Mouse (Mus musculus) intestine, embryonic 16.5 days (tissue): Measurements from ENCODE around the gene Trim52. TPM values are rescaled to one million over a fixed set of nuclear protein-coding genes. Genes with fewer than 3 reads are reported as not detected.
A peak's percentile ranks its signal among the peaks of the same experiment; 100 is the strongest.
"Not testable (repeated sequence)": the region's sequence is repeated elsewhere in the genome, so short reads cannot be mapped to it uniquely, and the experiment has no call there.

Experiments
- ATAC-seq: fragments of 200-750 bp; cut with Nextera tagmentation; 2 replicates; pipeline ENCODE4 v1.8.0; 2017; ENCODE audit warnings: moderate TSS enrichment, moderate library complexity
- H3K27ac ChIP-seq: fragments of 300-500 bp; sonication (generic); 2 replicates; pipeline ENCODE4 v1.5.1; 2014; ENCODE audit warnings: mild to moderate bottlenecking, low read length
- H3K27me3 ChIP-seq: fragments of 300-500 bp; sonication (generic); replicated peaks from 2 replicates; pipeline ENCODE4 v1.6.1; 2014; ENCODE audit warnings: low read length, control low read depth, mixed read lengths; ENCODE audit not compliant: control insufficient read depth, insufficient read depth
- H3K36me3 ChIP-seq: fragments of 300-500 bp; sonication (generic); 2 replicates; pipeline ENCODE4 v1.6.1; 2014; ENCODE audit warnings: low read length, control low read depth; ENCODE audit not compliant: control insufficient read depth, insufficient read depth
- H3K4me1 ChIP-seq: fragments of 300-500 bp; sonication (generic); 2 replicates; pipeline ENCODE4 v1.6.1; 2014; ENCODE audit warnings: low read length, control low read depth, mixed read lengths; ENCODE audit not compliant: control insufficient read depth, insufficient read depth
- H3K4me2 ChIP-seq: fragments of 300-500 bp; sonication (generic); 2 replicates; pipeline ENCODE4 v1.6.1; 2014; ENCODE audit warnings: low read depth, low read length, control low read depth
- H3K4me3 ChIP-seq: fragments of 300-500 bp; sonication (generic); 2 replicates; pipeline ENCODE4 v1.5.1; 2014; ENCODE audit warnings: mild to moderate bottlenecking, low read length
- H3K9ac ChIP-seq: fragments of 300-500 bp; sonication (generic); 2 replicates; pipeline ENCODE4 v1.6.1; 2014; ENCODE audit warnings: low read depth, low read length
- H3K9me3 ChIP-seq: fragments of 300-500 bp; sonication (generic); 2 replicates; pipeline ENCODE4 v1.6.1; 2016; ENCODE audit warnings: low read length, control low read depth; ENCODE audit not compliant: control insufficient read depth
- WGBS: fragments of 180-500 bp; shearing (Covaris S2); extraction: QIAGEN DNeasy Blood & Tissue Kit; methylation state at CpG from one replicate; pipeline ENCODE4 v1.1.7; 2014; 5-methylcytosine and 5-hydroxymethylcytosine counted together
- polyA plus RNA-seq: library from polyadenylated mRNA; unstranded; fragments of >200 nt; fragmentation: Nextera tagmentation; extraction: Ambion mirVana; gene quantifications from 2 replicates; pipeline ENCODE4 v1.2.1, GENCODE M21; 2015

Gene Trim52
- polyA plus RNA-seq, 1 experiment from 2014 or later, result not detected

DNA sequence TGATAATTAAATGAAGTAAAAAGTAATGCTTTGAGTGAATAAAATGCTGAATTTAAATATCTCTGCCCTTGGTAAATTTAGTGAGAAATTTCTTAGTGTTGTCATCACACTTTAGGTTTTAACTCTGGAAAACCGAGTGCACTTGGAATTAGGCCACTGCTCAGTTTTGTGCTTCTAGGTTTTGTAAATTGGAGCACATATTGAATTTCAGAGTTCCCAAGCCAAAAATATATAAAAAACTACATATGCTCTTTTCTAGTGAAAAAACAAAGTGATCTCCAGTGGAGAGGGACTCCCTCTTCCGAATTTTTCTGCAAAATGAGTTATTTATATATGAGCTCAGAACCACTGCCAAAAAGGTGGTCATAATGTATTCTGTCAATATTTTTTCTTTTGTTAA is 45.2 kb downstream of the Trim52 start:
- H3K4me3 ChIP-seq, result no peak overlapping the region
- no peak overlapping the region for H3K27ac ChIP-seq
- H3K4me2 ChIP-seq, result no peak overlapping the region
- H3K27me3 ChIP-seq, result no peaks in the 10 kb centered on the region
- no peak overlapping the region for H3K9ac ChIP-seq
- ATAC-seq, result no peak
- H3K9me3 ChIP-seq, result no peaks in the 10 kb centered on the region
- WGBS, result 55% methylated on average over 2 of the region's 2 CpGs
- H3K36me3 ChIP-seq, result no peaks in the 10 kb centered on the region
- no peaks in the 10 kb centered on the region for H3K4me1 ChIP-seq

DNA sequence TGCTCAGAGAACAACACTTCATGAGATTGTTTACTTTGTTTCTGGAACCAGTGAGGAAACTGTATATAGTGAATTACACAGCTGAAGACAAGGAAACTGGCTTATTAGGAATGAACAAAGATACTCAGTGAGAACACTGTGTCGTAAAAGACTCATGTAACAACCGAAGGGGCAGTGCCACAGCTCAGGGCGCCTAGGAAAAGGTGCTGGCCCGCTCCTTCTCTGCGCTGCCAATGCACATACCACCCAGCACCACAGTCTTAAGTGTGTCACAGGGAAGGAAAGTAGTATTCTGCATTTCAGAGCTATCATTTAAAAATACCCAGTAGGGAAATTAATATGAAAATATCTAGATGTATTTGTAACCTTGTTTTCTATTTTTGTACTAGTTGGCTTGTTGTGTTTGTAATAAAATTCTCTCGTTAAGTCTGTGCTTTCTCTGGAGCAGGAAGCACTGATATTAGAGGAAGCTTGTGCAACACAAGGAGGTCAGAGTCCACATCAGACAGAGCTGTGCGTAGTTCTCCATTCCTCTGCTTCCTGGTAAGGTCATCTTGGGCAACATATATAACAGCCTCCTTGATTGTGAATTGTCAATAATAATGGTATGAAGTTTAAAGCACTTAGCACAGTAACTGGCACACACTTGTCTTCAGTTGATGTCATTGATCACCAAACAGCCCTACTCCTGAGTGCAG is 49.0 kb downstream of the Trim52 start:
- Histone ChIP-seq H3K4me3 (no peak overlapping the region), H3K9me3 (no peaks in the 10 kb centered on the region), H3K27me3 (no peaks in the 10 kb centered on the region), H3K9ac (no peak overlapping the region), H3K4me1 (no peaks in the 10 kb centered on the region), H3K27ac (peak overlapping the region; percentile 83), H3K36me3 (no peaks in the 10 kb centered on the region), H3K4me2 (no peak overlapping the region)
- 52% methylated on average over 7 of the region's 7 CpGs for WGBS
- peak; percentile 100 for ATAC-seq

- no peak overlapping the region for H3K4me3 ChIP-seq
- H3K27ac ChIP-seq, result no peak overlapping the region
- H3K4me1 ChIP-seq, result no peaks in the 10 kb centered on the region
- no peaks in the 10 kb centered on the region for H3K36me3 ChIP-seq
- no peak overlapping the region for H3K9ac ChIP-seq
- ATAC-seq, result no peak
- WGBS, result 78% methylated on average over 1 of the region's 1 CpGs
- no peak overlapping the region for H3K4me2 ChIP-seq
- no peaks in the 10 kb centered on the region for H3K27me3 ChIP-seq
- no peaks in the 10 kb centered on the region for H3K9me3 ChIP-seq
These were observed 50.5 kb downstream of the Trim52 start for GRCm38 (mm10) chr14:106156533-106156932.

- Histone ChIP-seq H3K36me3 (no peaks in the 10 kb centered on the region), H3K9me3 (no peaks in the 10 kb centered on the region), H3K27ac (no peak overlapping the region), H3K27me3 (no peaks in the 10 kb centered on the region), H3K9ac (no peak overlapping the region), H3K4me1 (no peaks in the 10 kb centered on the region), H3K4me2 (no peak overlapping the region), H3K4me3 (no peak overlapping the region)
- WGBS, result 56% methylated on average over 3 of the region's 3 CpGs
- no peak for ATAC-seq
These were observed 56.3 kb downstream of the Trim52 start for GRCm38 (mm10) chr14:106162331-106162730.

DNA sequence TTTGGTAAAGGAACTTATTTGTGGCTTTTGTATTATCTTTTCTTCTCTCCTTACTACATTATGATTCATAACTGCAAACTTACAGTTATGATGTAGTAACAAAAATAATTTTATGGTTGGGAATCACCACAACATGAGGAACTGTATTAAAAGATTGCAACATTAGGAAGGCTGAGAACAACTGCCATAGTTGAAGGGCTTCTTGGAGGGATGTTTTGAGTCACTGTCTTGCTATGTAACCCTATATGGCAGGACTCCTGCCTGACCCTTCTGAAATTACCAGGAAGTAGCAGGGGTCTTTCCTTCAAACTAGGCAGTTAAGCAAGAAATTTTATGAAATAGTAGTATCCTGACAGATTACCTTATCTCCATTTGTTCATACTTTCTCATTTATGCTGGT is 57.2 kb downstream of the Trim52 start:
- H3K36me3 ChIP-seq, result no peaks in the 10 kb centered on the region
- no peak overlapping the region for H3K4me3 ChIP-seq
- no peak for ATAC-seq
- no peak overlapping the region for H3K4me2 ChIP-seq
- no peaks in the 10 kb centered on the region for H3K4me1 ChIP-seq
- H3K27me3 ChIP-seq, result no peaks in the 10 kb centered on the region
- H3K27ac ChIP-seq, result no peak overlapping the region
- H3K9ac ChIP-seq, result no peak overlapping the region
- H3K9me3 ChIP-seq, result no peaks in the 10 kb centered on the region

- not testable (repeated sequence) for H3K9ac ChIP-seq, H3K4me3 ChIP-seq, H3K36me3 ChIP-seq, H3K27me3 ChIP-seq, ATAC-seq, H3K4me2 ChIP-seq, H3K9me3 ChIP-seq, H3K4me1 ChIP-seq
- 0 out of 2 replicates have a peak overlapping the region, but pooled peaks have one; percentile 6 for H3K27ac ChIP-seq
These were observed 57.9 kb downstream of the Trim52 start for GRCm38 (mm10) chr14:106163933-106164332.

DNA sequence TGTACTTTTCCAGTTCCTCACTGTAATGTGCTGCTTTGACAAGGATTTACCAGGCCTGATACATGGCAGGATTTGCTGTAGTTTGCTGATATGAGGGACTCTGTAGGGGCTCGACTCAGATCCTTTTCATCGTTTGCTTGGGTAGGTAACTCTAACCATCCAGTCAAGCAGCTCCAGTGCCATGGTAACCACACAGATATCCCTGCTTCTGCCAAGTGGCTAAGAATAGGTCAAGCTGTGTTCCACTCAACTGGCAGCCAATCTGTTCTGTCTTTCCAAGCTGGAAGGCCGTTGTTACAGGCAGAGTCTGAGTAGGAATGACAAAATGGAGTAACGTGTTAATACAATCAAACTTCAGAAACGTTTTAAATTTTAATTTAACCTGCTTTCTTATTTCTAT is 70.9 kb downstream of the Trim52 start:
- ATAC-seq, result no peak
- no peak overlapping the region for H3K4me3 ChIP-seq
- H3K9me3 ChIP-seq, result no peaks in the 10 kb centered on the region

DNA sequence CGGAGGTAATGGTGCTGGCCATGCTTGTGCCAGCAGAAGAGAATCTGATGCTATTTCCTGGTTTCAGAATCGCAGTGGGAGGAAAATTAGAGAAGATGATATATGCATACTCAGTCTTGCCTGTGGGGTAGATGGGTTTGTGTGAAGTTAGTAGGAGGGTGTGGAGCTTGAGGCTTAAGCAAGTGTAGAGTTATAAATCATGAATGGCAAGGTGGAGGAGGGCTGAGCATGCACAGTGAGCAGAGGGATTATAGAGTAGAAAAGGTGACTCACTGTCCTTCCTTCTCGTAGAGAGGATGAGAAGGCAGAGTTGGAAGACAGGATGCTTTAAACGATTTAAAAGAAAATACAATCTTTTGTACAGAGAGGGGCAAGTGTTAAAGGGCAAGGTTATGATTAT is 72.2 kb downstream of the Trim52 start:
- no peaks in the 10 kb centered on the region for H3K27me3 ChIP-seq
- H3K9me3 ChIP-seq, result no peaks in the 10 kb centered on the region
- no peaks in the 10 kb centered on the region for H3K36me3 ChIP-seq
- H3K27ac ChIP-seq, result no peak overlapping the region
- H3K9ac ChIP-seq, result no peak overlapping the region
- H3K4me1 ChIP-seq, result no peaks in the 10 kb centered on the region
- no peak overlapping the region for H3K4me3 ChIP-seq
- H3K4me2 ChIP-seq, result no peak overlapping the region
- peak; percentile 65; the same call in 1 of the 2 replicates for ATAC-seq
- 58% methylated on average over 4 of the region's 4 CpGs for WGBS

More for the DNA sequence above, 70.9 kb downstream of the Trim52 start:
- WGBS, result 85% methylated on average over 5 of the region's 5 CpGs
- Histone ChIP-seq H3K36me3 (no peaks in the 10 kb centered on the region), H3K4me2 (no peak overlapping the region), H3K4me1 (no peaks in the 10 kb centered on the region), H3K9ac (no peak overlapping the region), H3K27ac (no peak overlapping the region), H3K27me3 (no peaks in the 10 kb centered on the region)

DNA sequence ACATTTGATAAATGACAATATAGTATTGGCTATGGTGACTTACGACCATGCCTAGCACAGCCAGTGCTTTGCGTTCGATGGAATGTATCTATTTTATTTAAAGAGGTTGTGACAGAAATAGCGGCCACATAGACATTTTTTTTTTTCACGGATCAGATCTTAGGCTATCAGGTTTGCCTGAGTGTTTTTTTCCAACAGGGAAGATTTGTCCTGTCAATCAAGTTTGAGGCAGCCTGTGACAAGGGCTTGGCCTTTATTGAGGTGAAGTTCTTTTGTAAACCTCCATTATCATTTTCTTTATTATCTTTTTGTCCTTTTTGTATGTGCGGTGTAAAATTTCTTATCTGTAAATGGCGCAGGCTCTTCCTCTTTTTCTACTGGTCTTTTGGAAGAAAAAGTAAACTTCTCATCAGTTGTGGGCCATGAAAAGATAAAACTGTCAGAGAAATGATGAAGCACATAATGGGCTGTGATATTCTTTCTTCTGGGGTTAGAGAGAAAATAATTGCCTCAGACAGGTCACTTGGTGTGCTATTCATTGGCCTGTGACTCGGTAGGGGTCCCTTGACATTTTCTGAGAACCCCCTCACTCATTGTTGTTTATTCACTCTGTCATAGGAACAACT is 73.2 kb downstream of the Trim52 start:
- Histone ChIP-seq H3K9ac (no peak overlapping the region), H3K27ac (no peak overlapping the region), H3K36me3 (no peaks in the 10 kb centered on the region), H3K4me3 (no peak overlapping the region), H3K9me3 (no peaks in the 10 kb centered on the region), H3K4me2 (no peak overlapping the region), H3K27me3 (no peaks in the 10 kb centered on the region), H3K4me1 (no peaks in the 10 kb centered on the region)
- 51% methylated on average over 8 of the region's 8 CpGs for WGBS
- ATAC-seq, result no peak

- no peak for ATAC-seq
These were observed 73.7 kb downstream of the Trim52 start for GRCm38 (mm10) chr14:106179728-106180125.

More at GRCm38 (mm10) chr14:106179728-106180125, 73.7 kb downstream of the Trim52 start:
- no peaks in the 10 kb centered on the region for H3K9me3 ChIP-seq
- no peak overlapping the region for H3K27ac ChIP-seq
- 77% methylated on average over 2 of the region's 2 CpGs for WGBS
- no peaks in the 10 kb centered on the region for H3K36me3 ChIP-seq
- H3K4me3 ChIP-seq, result no peak overlapping the region
- no peak overlapping the region for H3K9ac ChIP-seq
- H3K4me1 ChIP-seq, result no peaks in the 10 kb centered on the region
- no peak overlapping the region for H3K4me2 ChIP-seq
- no peaks in the 10 kb centered on the region for H3K27me3 ChIP-seq
